Mouse (Mus musculus): Measurements from ENCODE around the gene 4931406P16Rik.
A peak's percentile ranks its signal among the peaks of the same experiment; 100 is the strongest.

Gene 4931406P16Rik

DNA sequence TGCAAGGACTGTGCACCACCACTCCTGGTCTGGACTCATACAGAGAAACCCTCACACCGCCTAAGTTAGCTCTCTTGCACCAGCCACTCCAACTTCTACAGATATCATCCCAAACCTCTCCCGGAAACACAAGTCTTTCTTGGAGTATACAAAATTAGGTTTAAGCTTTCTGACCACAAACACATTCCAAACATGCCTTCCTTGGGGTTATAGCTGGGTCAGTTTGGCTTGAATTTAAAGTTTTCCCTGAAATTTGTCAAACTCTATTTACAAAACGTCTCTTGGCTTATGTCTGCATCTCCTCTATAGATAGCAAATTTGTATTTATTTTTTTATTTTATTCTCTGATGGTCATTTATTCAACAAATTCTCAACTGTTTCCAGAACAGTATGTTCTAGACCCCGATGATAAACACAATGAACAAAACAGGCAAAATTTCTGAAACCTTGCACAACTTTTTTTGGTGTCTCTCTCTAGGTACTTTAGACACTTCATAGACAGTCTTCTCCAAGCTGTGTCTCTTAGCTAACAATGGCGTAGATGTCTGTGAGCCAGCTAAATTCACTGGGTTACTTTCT lies 4.1 kb downstream of the 4931406P16Rik start:
- no peak for DNase-seq (ENCODE audit: low spot score in 2 of 2)

DNA sequence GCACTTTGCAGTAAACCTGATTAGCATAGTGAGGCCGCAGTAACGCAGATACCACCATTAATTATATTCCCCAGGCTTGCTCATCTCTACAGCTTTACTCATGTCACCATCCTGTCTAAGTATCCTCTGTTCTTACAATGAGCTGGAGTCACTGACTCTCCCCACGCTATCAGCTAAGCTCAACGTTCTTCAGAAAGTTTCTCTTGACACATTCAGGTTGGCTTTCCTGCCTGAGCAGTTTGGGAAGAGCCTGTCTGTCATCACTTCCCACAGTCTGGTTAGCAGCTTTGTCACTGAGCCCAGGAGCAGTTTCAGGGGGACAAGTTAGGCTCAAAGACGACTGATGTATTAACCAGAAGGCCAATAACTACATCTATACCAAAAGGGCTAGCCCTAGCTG lies 4.8 kb downstream of the 4931406P16Rik start:
- no peak for DNase-seq (ENCODE audit: low spot score in 2 of 2)

DNA sequence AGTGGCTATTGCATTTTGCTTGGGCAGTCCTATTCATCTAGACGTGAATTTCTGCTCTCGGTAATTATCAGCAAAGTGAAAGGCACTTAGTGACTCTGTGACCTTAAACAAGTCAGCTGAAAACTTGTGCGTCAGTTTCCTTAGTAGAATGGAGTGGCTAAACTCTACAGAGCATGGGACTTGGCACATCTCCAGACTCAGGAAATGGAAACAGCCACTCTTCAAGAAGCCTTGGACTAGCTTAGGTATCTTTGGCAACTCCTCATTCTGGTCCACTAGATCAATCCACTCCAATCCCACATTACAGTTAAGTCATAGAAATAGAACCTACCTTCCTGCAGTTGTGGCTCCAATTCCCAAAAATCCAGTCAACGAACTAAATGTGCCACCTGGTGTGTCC lies 7.9 kb downstream of the 4931406P16Rik start:
- no peak for DNase-seq (ENCODE audit: low spot score in 2 of 2)

DNA sequence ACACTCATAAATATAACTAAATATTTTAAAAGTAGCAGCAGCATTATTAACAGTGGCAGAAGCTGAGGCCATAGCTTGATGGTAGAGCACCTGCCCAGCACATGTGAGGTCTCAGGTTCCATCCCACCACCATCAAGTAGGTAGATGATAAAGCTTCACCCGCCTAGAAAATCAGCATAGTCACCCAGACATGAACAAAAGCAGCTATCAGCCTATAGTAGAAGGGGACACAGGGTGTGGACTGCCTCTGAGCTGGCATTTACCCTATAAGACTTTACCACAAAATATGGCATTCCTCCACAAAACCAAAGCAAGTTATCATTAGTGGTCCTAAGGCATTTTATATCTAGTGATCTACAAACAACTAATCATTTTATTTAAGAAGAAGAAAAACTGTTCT lies 10.7 kb downstream of the 4931406P16Rik start:
- no peak for DNase-seq (ENCODE audit: low spot score in 2 of 2)

DNA sequence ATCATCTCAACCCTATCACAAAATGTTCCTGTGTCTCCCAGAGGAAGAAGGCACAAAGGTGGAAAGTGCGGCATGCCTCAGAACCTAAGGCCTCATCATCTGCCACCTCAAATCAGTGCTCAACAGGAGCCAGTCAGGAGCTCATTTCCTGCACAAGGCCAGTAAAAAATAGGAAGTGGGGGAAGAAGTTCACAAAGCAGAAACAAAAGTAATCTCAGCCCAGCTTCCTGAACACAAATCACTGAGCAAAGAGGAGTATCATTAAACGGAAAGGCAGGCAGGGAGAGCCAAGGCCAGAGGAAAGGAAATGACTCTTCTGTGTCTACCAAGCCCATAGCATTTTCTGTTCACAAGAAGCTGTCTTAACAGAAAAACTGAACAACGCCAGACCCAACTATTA lies 11.4 kb downstream of the 4931406P16Rik start:
- DNase-seq (ENCODE audit: low spot score in 2 of 2), result no peak

DNA sequence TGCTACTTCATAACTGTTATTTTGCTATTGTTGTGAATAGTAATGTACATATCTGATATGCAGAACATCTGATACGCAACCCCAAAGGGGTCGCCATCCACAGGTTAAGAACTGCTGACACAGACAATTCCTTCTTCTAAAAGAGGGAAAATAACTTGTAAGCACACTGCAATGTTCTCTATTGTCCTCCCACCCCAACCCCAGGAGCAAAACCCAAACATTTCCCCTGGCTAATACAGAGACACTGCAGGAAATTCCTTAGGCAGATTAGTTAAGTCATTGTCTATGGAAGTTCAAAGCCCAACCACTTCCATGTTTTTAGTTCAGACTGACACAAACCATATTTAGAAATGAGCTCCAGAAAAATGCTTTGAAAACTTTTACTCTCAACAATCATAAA lies 14.5 kb downstream of the 4931406P16Rik start:
- DNase-seq (ENCODE audit: low spot score in 2 of 2), result no peak

DNA sequence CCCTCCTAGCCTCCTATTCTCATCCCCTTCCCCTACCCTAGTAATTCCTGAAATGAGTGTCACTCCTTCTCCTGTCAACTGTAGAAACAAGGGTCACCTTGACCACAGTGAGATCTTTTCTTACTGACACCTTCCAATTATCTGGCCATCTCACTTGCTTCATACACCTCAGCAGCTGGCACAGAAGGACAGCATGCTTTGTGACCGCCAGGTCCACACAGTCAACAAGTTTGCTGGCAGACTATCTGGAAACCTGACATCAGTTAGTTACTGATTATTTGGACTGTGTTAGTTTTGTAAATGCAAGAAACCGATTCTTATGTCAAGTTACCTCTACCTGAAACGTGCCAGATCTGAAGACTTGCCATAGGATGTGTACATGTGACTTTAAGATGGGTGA lies 17.2 kb downstream of the 4931406P16Rik start:
- no peak for DNase-seq (ENCODE audit: low spot score in 2 of 2)

DNA sequence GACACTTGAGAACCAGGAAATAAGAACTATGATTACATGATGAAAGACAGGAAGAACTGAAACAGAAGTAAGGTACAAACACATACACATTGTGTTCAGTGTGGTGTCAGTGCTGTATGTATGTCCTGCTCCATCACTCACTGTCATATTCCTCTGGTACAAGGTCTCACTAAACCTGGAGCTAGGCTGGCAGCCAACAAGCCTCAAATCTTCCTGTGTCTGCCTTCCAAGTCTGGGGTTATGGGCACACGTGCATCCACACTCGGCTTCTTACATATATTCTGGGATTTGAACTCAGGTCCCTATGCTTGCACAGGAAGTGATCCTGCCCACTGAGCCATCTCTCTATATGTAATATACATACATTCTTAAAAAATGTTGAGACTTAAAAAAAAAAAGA lies 20.7 kb downstream of the 4931406P16Rik start:
- no peak for DNase-seq (ENCODE audit: low spot score in 2 of 2)

DNA sequence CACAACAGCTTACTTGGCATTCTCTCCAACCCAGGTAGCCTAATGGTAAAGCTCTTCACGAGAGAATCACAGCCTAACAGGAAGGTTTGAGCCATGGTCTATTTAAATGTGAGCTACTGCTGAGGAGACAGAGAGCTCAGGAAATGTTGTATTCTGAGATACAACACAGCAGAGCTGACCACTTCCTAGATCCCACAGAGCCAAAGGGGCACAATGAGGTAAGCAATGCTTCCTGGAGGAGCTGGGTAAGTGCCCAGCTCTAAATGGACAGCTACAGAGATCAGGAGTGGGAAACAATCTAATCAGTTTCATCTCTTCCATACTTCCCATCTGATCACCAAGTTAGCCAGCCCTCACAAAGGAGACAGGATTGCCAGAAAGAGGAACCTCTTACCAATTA lies 22.1 kb downstream of the 4931406P16Rik start:
- no peak for DNase-seq (ENCODE audit: low spot score in 2 of 2)

DNA sequence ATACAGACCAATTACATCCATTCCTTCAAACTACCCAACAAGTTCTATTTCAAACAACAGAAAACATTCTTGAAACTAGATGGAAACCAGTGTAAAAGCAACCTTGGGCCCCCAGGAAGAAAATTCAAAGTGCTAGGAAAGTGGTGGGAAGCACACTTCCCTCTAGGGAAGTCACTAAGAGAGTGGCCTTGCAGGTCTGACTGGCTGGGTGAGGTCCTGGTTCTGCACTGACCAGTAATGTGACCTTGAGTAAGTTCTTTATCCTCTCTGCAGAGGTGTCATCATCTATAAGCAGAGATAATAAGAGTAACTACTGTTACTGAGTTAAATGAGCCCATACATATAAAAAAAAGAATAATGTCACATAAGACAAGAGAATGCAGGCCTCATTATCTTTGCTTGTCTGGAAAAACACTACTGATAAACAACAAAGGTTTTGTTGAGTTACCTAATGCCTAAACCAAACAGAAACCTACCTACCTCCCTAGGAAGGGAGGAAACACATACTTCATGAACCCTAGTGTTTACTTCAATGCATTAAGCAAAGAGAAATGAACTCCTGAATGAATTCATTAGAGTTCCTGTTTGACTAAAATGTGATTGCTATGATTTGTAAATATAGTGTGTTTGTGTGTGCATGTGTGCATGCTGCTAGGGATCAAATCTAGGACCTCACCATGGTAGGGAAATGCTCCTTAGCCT lies 22.8 kb downstream of the 4931406P16Rik start:
- no peak for DNase-seq (ENCODE audit: low spot score in 2 of 2)

DNA sequence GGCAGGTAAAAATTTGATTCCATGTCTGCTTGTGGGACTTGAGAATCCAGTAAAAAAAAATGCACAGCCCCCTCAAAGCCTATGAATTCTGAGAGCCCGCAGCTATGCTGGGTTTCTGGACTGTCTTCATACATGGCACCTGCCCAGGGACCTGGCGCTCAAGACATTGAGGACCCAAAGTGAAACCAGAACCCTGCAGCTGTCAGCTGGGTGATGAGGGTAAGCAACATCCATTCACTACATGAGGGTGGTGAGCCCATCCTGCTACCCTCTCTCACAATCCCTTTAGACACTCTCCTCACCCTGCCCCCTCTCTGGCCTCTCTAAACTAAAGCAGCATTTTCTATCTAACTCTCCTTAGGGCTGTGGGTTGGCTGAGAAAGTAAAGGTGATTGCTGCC lies 35.7 kb downstream of the 4931406P16Rik start:
- no peak for DNase-seq (ENCODE audit: low spot score in 2 of 2)

DNA sequence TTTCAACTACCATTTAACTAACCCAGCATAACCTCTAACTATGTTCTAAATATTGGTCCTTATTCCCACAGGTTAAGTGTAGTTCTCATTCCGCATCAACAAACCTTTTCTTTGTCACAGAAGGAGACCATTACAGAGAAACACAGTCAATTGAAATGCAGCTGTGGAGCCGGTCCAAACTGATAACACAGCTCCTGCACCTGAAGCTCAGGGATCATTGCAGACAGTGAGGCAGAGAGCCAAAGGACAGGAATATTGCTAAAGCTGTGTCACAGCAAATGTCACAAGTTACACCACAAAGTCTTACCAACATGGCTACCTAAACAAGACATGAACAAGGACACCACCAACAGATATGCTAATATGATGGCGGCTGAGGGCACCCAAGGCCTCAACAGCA lies 37.3 kb downstream of the 4931406P16Rik start:
- DNase-seq (ENCODE audit: low spot score in 2 of 2), result no peak

DNA sequence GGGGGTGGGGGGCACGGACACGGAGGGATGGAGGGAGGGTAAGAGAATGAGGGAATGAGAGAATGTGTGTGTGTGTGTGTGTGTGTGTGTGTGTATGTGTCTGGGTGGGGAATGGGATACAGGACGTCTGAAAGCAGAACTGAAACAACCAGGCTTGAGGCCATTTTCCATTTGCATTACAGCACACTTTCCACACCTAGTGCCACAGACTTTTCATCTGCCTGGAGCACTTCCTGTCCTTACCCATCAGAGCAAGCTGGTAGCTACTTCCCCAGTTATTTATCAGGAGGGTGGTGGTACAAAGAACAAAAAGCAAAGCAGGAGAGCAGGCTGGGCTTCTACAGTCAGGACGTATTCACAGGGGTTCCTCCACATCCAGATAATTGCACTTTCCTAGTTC lies 40.9 kb downstream of the 4931406P16Rik start:
- DNase-seq (ENCODE audit: low spot score in 2 of 2), result no peak

DNA sequence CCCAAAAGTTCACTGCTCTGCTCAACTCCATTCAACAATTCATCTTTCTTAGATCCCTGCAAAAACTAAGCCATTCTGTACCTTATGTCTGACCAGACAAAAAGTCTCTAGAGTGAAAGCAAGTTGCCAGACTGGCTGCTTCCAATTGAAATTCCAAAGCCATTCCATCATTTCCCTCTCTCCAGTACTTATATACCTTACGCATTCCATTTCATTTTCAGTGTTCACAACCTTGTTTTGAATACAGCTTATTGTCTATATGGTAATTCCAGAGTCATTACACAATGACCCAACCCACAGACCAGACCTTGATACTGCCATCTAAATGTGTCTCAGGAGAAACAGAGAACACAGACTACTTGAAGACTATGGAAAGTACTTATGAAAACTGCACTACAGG lies 44.9 kb downstream of the 4931406P16Rik start:
- DNase-seq (ENCODE audit: low spot score in 2 of 2), result no peak

DNA sequence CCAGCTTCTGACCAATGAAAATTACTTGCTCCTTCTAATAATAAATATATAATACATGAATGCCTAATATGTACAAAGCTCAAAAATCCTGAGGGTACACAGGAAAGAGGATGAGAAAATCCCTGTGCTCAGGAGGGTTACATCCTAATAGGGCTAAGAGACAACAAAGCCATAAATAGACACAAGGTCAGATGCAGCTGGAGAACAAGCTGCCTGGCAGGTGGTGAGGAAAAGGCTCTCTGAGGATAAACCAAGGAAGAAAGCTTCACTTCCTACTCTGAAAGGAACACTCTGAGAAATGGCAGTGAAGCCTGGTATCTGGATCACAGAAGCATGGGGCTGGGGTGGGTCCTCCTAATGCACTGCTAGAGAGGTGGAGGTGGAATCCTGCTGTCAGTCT lies 46.9 kb downstream of the 4931406P16Rik start:
- no peak for DNase-seq (ENCODE audit: low spot score in 2 of 2)

DNA sequence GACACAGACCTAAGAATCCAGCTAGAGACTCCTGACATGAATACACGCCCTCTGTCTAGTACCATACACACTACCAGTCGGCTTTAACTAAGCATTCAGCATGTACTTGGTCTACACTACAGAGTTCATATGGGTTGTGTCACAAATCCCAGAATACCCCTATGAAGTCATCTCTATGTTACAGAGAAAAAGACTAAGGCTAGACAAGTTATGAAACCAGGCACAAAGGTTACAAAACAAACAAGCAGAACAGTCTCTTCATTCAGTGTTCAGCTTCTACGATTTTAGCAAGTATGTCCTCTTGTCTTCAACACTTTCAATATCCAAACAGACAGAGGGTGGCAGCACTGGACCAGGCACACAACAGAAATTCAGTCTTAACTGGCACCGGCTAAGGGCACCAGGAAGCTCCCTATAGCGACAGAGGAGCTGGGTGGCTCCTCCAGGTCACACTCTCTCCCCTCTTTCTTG lies 47.4 kb downstream of the 4931406P16Rik start:
- peak; percentile 26 to 51 for DNase-seq (ENCODE audit: low spot score in 2 of 2)

DNA sequence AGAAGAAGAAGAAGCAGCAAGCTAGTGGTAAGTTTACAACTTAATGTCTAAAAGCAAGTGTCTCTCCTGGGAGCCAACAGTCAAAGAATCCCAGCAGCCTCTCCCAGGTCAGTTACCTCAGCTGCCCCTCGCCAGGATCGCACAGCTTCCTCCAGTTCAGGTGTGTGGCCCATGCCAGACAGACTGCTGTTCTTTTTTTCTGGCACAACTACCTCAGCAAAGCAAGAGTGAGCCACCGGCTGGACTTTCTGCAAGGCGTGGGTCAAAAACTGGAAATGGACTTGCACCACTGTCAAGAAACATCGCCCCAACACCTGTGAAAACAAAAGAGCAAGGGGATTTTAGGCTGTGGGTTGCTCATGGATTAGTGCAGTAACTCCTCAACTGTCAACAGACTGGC lies 49.9 kb downstream of the 4931406P16Rik start:
- no peak for DNase-seq (ENCODE audit: low spot score in 2 of 2)

DNA sequence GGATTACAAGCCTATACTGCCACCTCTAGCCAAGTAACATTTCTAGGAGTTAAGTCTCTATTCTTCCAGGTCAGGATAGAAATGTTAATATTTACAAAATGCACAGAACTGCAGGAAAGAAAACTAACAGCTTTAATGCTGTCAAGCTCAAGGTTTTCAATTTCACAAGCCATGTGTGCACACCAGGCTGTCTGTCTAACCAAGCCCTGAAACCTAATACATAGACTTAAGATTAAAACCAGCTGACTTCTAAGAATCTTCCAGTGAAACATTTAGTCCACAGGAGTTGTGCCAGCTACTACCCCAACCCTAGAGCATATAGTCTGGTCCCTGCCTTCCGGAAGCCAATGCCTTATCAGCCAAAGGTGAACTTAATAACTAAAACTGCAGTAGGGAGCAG lies 54.9 kb downstream of the 4931406P16Rik start:
- no peak for DNase-seq (ENCODE audit: low spot score in 2 of 2)

DNA sequence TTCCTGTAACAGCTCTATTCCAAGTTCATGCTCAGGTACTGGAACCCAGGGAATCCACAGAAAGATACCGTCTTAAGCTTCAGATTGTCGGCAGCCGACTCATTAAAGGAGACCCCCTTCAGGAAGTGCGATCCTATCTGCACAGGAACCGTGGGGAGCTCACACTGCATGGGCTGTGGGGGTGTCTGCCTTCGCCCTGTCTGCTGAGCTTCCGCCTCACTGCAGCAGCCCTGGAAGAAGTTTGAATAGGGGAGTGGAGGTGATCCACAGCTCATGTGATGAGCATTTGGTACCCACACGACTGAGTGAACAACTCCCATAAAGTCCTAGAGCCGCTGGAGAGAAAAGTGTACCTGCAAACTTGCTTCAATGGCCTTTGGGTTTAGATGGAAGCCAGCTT lies 56.1 kb downstream of the 4931406P16Rik start:
- DNase-seq (ENCODE audit: low spot score in 2 of 2), result no peak

DNA sequence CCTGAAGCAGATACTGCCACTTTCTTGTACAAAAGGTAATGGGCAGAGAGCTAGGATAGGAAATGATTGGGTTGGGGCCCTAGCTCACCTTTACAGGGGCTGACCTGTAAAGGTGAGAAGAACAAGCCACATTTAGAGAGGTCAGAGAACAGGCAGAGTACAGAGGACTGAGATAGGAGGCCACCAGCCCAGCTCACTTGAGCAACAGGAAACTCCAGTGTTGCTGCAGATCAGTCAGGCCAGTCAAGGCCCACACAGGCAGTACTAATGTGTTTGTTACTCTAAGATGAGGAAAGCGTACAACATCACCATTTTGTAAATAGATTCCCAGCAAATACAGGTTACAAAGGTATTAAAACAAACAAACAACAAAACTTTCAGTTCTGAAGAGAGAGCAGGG lies 57.4 kb downstream of the 4931406P16Rik start:
- DNase-seq (ENCODE audit: low spot score in 2 of 2), result no peak

DNA sequence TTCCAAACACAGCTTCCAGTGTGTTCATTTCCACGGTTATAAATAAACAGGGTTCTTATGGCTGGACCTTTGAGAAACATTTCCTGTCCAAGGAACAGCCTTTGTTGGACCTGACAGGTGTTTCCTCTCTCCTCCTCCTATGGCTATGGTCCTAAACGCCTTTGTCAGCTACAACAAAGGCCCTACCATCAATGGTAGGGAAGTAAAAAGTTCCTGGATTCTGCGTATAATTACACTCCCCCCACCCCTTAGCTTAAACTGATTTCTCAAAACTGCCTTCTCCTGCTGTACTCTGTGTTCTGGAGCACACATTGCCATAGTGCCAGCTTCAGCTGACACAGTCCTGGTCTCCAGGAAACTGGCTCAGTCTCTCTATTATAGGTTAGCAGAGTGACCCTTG lies 58.2 kb downstream of the 4931406P16Rik start:
- DNase-seq (ENCODE audit: low spot score in 2 of 2), result no peak

DNA sequence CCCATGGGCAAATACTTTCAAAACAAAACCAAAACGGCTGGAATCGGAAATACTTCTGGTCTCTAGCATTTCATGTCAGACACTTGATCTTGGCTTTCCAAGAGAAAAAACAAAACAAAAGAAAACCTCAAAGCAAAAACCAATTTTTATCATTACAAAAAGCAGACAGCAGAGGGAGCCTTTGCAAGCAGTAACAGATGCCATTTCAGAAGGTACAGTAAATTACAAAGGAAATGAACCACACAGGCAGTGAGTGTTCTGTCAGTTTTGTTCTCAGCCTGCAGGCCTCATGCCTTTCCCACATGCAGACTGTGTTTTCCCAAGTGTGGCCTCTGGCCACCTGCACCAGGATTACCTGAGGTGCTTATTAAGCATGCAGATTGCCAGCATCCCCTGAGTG lies 61.3 kb downstream of the 4931406P16Rik start:
- no peak for DNase-seq (ENCODE audit: low spot score in 2 of 2)

DNA sequence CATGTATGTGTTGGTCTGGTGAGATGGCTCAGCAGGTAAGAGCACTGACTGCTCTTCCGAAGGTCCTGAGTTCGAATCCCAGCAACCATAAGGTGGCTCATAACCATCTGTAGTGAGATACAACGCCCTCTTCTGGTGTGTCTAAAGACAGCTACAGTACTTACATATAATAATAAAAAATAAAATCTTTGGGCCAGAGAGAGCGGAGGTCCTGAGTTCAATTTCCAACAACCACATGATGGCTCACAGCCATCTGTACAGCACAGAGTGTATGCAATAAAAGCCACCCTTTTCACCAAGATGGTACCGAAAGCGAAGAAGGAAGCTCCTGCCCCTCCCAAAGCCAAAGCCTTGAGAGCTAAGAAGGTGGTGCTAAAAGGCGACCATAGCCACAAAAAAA lies 62.6 kb downstream of the 4931406P16Rik start, which contains the start of gene Gm6096:
Gene Gm6096, plus strand, starts transcription at position 301 of the 400 bp plus-strand sequence.
- no peak for DNase-seq (ENCODE audit: low spot score in 2 of 2)

Data from frontal cortex, postnatal 25 days (tissue).